Mouse (Mus musculus) spleen, embryonic (tissue): ENCODE results near the gene Zic5.

Source experiments
- CTCF ChIA-PET: fragments of 350-600 bp; sonication (Branson Sonifier 250); formaldehyde crosslinking; loops from one replicate; lab custom pipeline; 2022; lab: Charles Lee

Gene Zic5

DNA sequence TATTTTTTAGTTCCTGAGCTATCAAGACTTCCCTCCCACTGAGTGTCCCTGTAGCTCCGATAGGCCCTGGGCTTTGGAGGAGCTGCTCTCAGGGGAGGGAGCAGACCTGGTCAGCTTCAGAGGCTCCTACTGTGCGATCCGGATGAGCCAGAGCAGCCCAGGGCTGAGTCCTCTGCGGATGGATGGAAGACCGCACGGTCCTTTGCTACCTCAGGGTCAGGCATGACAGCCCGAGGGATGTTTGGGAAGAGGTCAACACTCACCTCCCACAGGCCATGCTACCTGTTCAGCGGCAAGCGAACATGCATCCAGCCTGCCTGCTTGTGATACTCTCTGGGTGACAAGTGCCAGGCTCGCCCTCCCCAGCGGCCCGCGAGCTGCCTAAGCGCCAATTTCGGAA is 15.7 kb upstream of the Zic5 start:
- CTCF ChIA-PET, result no interaction called here

GRCm38 (mm10) chr14:122480355-122480754 is 14.9 kb upstream of the Zic5 start:
- CTCF ChIA-PET, result interaction anchor here (0.7 kb wide), 1 partner anchor 12 kb away, joined by 3 read pairs; no protein-coding TSS in a partner anchor

DNA sequence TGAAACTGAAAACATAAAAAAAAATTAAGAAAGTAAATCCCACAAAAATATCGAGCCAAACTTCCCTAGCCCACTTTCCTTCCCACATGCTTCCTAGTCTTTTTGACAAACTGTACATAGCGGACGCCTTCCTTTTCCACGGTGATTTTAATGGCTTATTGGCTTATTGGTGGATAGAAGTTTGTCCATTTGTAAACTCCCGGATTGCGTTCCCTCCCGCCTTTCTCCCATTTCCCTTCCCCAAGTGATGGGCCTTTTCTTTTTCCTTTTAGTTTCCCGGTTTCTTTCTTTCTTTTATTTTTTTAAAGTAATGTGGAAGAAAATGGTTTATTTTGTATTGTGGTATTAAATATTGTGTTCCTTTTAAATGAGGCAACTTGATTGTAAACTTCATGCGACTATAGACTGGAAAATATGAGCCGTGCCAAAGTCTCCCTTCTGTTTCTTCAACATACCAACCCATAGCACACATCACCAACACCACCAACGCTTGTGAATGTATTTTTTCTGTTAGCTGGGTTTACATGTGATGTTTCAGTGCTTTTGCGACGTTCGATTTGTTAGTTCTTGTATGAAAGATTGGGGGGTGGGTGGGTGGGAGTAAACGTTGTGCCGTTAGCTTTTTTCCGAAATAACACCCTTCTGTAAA is 14.1 kb upstream of the Zic5 start:
- CTCF ChIA-PET, result no interaction called here

DNA sequence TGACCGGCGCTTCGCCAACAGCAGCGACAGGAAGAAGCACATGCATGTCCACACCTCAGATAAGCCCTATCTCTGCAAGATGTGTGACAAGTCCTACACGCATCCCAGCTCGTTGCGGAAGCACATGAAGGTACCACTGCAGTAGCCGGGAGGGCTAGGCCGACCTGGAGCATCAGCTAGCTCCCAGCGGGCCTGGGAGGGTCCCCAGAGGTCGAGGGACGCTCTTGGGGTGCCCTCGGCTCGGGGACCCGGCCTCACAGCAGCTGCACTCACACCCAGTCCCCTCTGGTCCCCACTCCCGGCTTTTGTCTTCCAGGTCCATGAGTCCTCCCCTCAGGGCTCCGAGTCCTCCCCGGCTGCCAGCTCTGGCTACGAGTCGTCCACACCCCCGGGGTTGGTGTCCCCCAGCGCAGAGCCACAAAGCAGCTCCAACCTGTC is 13.1 kb upstream of the Zic5 start:
- CTCF ChIA-PET, result interaction anchor here (0.5 to 1.0 kb wide), 3 partner anchors 9 to 419 kb away, joined by 4 to 6 read pairs (median 5); partner anchors contain the start of gene Zic5

GRCm38 (mm10) chr14:122477971-122478573 is 12.6 kb upstream of the Zic5 start:
- CTCF ChIA-PET, result interaction anchor here (0.6 to 1.0 kb wide), 2 partner anchors 9 to 418 kb away, joined by 4 to 5 read pairs; no protein-coding TSS in a partner anchor

DNA sequence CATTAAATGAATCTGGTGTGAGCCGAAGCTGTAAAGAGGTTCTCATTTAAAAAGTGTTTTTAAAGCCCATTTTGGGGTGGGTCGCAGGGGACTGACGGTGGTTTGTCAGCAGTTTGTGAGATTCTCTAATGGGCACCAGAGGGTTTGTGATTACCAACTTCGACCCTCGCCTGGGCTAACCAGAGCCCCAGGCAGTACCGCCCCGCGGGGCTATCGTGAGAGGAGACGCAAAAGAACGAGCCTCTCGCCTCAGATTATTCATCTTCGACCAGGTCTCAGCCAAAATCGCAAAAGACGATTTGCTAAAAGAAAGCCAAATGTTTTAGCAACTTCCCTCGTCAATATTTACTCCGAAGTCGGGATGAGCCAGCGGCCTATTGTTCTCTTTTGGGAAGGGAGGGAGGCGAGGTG is 11.8 kb upstream of the Zic5 start:
- CTCF ChIA-PET, result interaction anchor here (0.6 kb wide), 1 partner anchor 11 kb away, joined by 4 read pairs; no protein-coding TSS in a partner anchor

DNA sequence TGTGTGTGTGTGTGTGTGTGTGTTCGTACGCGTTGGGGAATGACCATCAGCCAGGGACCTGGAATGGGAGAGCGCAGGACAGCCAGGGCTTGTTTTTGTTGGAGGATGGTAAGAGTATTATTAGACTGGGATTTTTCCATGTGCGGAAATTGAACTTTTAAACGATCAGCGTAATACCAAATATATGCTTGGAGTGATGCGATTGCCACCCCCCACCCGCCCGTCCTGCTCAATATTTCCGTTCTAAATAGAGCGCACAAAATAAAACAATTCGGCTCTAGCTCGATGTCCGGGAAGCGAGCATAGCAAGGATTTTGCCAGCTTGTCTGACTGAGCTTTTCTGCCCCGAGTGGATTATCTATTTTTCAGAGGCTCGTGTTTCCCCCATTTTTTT is 11.3 kb upstream of the Zic5 start:
- CTCF ChIA-PET, result interaction anchor here (0.6 to 0.8 kb wide), 2 partner anchors 10 to 12 kb away, joined by 3 to 4 read pairs; no protein-coding TSS in a partner anchor

DNA sequence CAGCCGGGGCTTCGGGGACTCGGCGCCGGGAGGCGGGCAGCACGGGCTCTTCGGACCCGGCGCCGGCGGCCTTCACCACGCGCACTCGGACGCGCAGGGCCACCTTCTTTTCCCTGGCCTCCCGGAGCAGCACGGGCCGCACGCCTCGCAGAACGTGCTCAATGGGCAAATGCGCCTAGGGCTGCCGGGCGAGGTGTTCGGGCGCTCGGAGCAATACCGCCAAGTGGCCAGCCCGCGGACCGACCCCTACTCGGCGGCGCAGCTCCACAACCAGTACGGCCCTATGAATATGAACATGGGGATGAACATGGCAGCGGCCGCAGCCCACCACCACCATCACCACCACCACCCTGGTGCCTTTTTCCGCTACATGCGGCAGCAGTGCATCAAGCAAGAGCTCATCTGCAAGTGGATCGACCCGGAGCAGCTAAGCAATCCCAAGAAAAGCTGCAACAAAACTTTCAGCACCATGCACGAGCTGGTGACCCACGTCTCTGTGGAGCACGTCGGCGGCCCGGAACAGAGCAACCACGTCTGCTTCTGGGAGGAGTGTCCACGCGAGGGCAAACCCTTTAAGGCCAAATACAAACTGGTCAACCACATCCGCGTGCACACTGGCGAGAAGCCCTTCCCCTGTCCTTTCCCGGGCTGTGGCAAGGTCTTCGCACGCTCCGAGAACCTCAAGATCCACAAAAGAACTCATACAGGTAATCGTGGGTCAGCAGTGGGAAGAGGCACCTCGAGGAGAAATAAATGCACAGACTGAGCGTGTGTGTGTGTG is 10.8 kb upstream of the Zic5 start:
- CTCF ChIA-PET, result interaction anchor here (0.8 kb wide), 1 partner anchor 13 kb away, joined by 3 read pairs; no protein-coding TSS in a partner anchor

- CTCF ChIA-PET, result no interaction called here
Observed at GRCm38 (mm10) chr14:122475557-122476040, 10.1 kb upstream of the Zic5 start.

- CTCF ChIA-PET, result no interaction called here
Observed at GRCm38 (mm10) chr14:122474891-122475556, 9.5 kb upstream of the Zic5 start, which contains the start of gene Zic2. Gene Zic2 (plus strand): TSS chr14:122475435.

DNA sequence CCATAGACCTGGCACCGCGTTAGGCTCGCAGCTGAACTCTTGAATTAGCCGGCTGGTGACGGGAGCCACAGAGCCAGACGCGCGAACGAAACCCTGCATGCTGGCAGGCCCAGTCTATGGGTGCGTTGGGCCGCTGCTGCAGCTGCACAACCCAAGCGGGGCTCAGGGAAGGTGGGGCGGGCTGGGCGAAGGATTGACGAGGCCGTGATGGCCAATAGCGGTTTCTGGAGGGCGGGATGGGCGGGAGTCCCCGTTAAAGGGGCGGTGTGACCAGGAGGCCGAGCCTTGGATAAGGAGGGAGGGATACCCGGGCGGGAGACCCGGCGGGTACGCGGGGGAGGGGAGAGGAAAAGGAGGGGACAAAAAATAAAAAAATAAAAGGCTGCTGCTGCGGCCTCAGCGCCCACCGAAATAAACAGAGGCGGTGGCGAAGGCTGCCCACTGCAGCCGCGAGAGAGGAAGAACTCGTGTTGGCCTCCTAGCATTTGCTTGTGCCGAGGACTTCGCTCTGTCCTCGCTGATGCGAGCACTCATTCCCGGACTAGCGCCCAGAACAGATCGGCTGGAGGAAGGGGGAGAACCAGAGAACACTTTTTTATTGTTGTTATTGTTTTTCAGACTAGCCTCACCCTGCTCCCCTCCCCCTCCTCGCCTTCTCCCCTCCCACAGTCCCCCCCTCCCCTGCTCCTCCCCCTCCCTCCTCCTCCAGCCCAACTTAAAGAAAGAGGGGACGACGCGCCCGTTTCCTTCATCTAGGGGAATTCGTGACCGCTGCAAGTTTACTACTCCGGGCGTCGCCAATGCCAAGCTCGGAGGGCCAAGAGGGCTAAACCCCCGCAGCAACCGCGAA is 8.8 kb upstream of the Zic5 start:
- CTCF ChIA-PET, result no interaction called here

DNA sequence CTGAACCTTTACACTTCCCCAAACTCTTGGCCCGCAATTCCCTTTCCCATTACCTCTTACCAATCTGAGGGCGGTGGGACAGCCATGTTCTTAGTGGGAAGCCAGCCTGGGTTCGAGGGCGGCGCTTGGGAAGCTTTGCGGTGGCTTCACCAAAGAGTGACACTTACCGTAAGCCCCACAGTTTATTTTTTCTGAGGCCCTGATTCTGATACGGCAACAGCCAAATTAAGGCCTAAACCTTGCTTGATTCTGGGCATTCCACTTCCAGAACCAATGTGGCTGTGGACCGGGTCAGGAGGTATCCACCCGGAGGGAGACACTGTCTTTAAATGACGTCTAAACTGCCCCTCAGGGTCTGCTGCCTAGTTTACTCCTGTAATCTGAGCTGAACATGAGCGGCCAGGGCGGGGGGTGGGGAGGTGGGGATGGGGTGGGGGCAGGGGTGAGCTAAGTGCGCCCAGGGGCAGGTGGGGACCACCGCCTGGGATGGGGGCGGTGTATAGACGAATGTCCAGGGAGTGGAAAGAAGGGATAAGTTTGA is 7.8 kb upstream of the Zic5 start:
- CTCF ChIA-PET, result interaction anchor here (0.6 kb wide), 1 partner anchor 1049 kb away, joined by 4 read pairs; no protein-coding TSS in a partner anchor

DNA sequence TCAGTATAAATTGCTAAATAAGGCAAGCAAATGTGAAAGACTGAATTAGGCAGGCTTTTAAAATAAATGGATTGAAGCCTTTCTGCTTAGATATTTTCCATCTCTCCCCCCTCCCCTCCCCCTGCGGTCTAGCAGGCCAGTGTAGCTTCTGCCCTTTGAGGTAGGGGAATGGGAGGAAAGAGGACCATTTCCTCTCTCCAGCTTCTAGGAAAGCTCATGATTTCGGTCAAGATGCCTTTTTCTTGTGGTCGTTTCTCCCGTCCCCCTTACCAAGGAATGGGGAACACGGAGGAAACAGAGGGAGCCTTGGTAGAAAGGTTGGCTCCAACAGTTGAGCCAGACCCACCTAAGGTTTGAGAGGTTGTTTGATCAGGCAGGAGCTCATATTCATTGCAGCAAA is 7.2 kb upstream of the Zic5 start:
- CTCF ChIA-PET, result no interaction called here

DNA sequence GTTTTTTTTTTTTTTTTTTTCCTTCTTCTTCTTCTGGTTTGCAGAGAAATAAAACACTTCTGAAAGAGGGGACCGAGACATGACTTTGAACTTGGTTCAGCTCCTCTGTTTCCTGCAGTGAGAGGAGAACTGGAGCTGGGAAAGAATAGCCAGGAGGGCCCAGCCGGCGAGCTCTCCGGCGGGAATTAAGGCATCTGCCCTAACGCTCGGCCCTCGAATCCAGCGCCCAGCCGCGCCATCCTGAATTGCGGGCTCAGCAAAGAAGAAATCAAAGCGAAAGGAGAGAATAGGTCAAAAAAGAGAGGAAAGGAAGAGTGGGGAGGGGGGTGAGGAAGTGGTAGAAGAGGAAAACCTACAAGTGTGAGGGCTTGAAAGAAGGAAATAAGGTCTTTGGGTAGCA is 6.7 kb upstream of the Zic5 start:
- CTCF ChIA-PET, result no interaction called here

DNA sequence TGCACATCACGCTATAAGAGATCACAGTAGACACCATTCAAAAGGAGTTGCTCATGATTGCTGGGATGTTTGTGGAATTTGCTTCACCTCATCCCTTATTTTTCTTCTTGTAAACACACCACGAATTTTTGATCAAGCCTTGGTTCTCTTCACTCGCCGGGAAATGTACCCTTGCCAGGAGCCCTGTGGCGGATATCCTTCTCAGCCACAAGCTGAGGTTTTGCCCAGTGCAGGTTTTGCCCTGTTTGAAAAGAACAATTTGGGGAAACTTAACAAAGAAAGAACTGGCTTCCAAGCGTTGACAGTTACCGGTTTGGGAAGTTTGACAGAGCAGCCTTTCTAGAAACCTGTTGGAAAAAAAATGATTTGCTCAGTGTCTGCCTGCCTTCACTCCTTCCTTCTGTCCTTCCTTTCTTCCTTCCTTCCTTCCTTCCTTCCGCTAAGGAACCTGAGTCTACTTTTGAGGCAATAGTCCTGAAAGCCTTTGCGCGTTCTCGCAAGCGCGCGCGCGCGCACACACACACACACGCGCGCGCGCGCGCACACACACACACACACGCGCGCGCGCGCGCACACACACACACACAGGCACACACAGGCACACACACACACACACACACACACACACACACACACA is 6.1 kb upstream of the Zic5 start:
- CTCF ChIA-PET, result no interaction called here

DNA sequence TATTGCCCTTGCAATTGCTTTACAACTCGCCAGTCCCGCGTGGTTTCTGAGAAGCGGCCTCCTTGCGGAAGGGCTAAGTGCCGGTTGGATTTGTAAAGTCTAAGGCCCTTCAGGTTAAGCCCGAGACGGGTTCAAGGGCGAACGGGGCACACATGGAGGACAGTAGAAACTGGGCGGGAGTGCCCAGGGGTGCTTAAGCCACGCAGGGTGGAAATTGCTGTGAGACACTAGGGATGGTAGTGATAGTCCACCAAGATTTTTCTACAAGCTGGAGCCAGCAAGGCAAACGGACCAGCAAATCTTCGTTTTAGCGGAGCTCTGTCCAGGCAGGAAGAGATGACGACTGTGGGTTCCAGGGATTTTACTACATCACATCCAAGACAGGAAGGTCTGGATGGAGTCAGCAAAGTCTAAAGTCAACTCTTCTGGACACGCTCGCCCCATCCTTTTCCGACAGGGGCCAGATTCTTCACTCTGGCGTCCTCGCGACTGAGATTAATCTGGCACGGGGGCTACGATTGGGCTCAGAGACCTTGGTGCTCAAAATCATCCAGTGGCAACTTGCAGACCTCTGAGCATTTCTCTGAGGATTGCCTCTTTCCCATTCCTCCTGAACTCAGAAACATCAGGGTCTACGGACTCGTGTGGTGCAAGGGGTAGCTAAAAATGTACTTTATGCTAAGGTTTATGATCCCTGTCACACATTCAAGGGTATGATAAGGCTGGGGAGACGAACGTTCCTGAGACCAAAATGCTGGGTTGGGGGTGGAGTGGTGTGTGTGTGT is 3.7 kb upstream of the Zic5 start:
- CTCF ChIA-PET, result interaction anchor here (0.9 kb wide), 1 partner anchor 22 kb away, joined by 3 read pairs; no protein-coding TSS in a partner anchor

- CTCF ChIA-PET, result interaction anchor here (0.5 to 0.9 kb wide), 2 partner anchors 12 to 23 kb away, joined by 3 read pairs; no protein-coding TSS in a partner anchor
Observed at GRCm38 (mm10) chr14:122467926-122468841, 2.7 kb upstream of the Zic5 start.
